Mouse (Mus musculus): ENCODE measurements around the gene Dcaf15. TPM values are rescaled to one million over a fixed set of nuclear protein-coding genes. Genes with fewer than 3 reads are reported as not detected.

Dcaf15 gene
- polyA plus RNA-seq, 1 experiment from 2014 or later, result 8.8 TPM

DNA sequence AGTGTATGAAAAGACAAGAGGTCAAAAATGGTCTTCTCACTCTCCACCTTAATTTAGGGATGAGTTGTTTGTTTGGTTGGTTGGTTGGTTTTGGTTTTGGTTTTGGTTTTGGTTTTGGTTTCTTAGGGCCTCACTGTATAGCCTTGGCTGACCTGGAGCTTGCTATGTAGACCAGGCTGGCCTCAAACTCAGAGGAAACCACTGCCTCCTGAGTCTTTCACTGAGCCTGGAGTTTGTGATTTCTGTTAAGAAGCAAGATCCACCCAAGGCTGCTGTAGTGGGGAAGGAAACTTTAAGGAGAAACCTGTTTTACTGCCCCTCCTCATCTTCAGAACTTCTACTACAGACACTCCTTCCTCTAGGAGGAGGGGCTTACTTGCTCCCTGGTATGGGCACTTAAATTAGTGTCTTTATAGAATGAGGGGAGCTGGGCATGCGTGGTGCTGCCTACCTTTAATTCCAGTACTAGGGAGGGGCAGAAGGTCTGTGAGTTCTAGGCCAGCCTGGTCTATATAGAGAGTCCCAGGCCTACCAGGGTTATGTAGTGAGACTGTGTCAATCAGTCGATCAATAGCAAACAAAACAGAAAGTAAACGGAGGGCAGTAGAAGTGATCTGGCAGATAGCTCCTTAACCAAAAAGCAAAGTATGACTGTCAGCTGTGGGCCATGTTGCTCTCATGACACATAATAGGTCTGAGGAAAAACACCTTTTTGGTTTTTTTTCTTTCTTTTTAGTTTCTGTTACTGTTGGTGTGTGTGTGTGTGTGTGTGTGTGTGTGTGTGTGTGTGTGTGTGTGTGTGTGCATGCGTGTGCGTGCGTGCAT is 1.9 kb upstream of the Dcaf15 start:
- H3K9me3 ChIP-seq (replicated peaks; ENCODE audit: control insufficient read depth, low read length), result no peaks in the 10 kb centered on the region
- 92% methylated on average over 6 of the region's 6 CpGs for WGBS (ENCODE audit: insufficient replicate concordance)
- ATAC-seq (replicated peaks; ENCODE audit: insufficient number of reproducible peaks, low FRiP score, low TSS enrichment), result no peak
- no peak overlapping the region for H3K4me3 ChIP-seq (ENCODE audit: low read depth, low read length)
- no peaks in the 10 kb centered on the region for H3K27me3 ChIP-seq (ENCODE audit: control insufficient read depth, insufficient read depth, low read length)
- H3K27ac ChIP-seq (ENCODE audit: low read depth, low read length), result no peak overlapping the region
- no peak overlapping the region for H3K4me2 ChIP-seq
- H3K4me1 ChIP-seq (ENCODE audit: control insufficient read depth, insufficient read depth, low read length), result peaks cover 13% of the 10 kb centered on the region
- H3K9ac ChIP-seq (ENCODE audit: low read depth, low read length), result no peak overlapping the region
- peaks cover 6% of the 10 kb centered on the region; the same call in 1 of the 2 replicates for H3K36me3 ChIP-seq (ENCODE audit: control insufficient read depth, insufficient read depth, low read length)

DNA sequence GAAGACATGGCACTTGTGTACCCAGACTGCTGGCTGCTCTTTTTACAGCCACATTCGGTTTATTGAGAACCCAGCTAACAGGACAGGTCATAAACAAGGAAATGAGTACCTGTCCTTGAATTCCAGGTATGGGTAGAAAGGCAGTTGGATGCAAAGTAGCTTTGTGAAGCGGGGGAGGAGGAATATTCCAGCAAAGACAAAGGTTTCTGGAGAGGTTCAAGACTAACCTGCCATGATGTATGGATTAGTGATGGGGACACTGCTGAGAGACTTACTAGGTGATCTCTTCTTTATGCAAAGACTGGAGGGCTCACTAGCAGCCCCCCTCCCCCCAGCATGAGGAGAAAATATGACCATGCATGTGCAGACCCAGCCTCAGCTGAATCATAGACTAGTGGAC is 1.1 kb upstream of the Dcaf15 start:
- WGBS (ENCODE audit: insufficient replicate concordance), result 80% methylated on average over 2 of the region's 2 CpGs
- peaks cover 13% of the 10 kb centered on the region for H3K4me1 ChIP-seq (ENCODE audit: control insufficient read depth, insufficient read depth, low read length)
- H3K36me3 ChIP-seq (ENCODE audit: control insufficient read depth, insufficient read depth, low read length), result peaks cover 6% of the 10 kb centered on the region; the same call in 1 of the 2 replicates
- 0 out of 2 replicates have a peak overlapping the region, but pooled peaks have one; percentile 5 for H3K9ac ChIP-seq (ENCODE audit: low read depth, low read length)
- no peak for ATAC-seq (replicated peaks; ENCODE audit: insufficient number of reproducible peaks, low FRiP score, low TSS enrichment)
- no peak overlapping the region for H3K4me3 ChIP-seq (ENCODE audit: low read depth, low read length)
- H3K9me3 ChIP-seq (replicated peaks; ENCODE audit: control insufficient read depth, low read length), result no peaks in the 10 kb centered on the region
- H3K27ac ChIP-seq (ENCODE audit: low read depth, low read length), result no peak overlapping the region
- no peak overlapping the region for H3K4me2 ChIP-seq
- H3K27me3 ChIP-seq (ENCODE audit: control insufficient read depth, insufficient read depth, low read length), result no peaks in the 10 kb centered on the region

- ATAC-seq (replicated peaks; ENCODE audit: insufficient number of reproducible peaks, low FRiP score, low TSS enrichment), result peak; percentile 82
- peak overlapping the region; percentile 67 for H3K4me3 ChIP-seq (ENCODE audit: low read depth, low read length)
- no peaks in the 10 kb centered on the region for H3K9me3 ChIP-seq (replicated peaks; ENCODE audit: control insufficient read depth, low read length)
- peaks cover 13% of the 10 kb centered on the region for H3K4me1 ChIP-seq (ENCODE audit: control insufficient read depth, insufficient read depth, low read length)
- H3K27ac ChIP-seq (ENCODE audit: low read depth, low read length), result peak overlapping the region; percentile 79
- H3K9ac ChIP-seq (ENCODE audit: low read depth, low read length), result peak overlapping the region; percentile 81
- peaks cover 6% of the 10 kb centered on the region; the same call in 1 of the 2 replicates for H3K36me3 ChIP-seq (ENCODE audit: control insufficient read depth, insufficient read depth, low read length)
- peak overlapping the region; percentile 76 for H3K4me2 ChIP-seq
- H3K27me3 ChIP-seq (ENCODE audit: control insufficient read depth, insufficient read depth, low read length), result no peaks in the 10 kb centered on the region
- WGBS (ENCODE audit: insufficient replicate concordance), result 2% methylated on average over 21 of the region's 29 CpGs
Measured at GRCm38 (mm10) chr8:84104221-84104620, 347 bp downstream of the Dcaf15 start.

DNA sequence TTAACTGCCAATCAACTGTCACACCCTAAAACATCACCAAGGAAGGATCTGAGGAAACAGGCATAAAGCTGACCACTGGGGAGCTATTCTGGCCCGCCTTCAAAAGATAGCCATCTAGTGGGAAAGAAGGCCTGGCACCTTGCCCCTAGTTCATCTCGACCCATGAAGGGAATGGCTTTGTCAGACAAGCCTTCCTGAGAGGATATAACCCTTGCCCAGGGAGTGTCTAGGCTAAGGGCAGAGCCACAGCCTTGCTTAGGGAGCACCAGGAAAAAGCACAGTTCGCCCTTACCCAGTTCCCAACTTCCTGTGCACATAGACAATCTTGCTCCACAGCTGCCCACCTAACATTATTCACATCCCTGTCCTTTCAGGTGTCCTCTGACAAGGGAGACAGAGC is 967 bp downstream of the Dcaf15 start:
- no peaks in the 10 kb centered on the region for H3K9me3 ChIP-seq (replicated peaks; ENCODE audit: control insufficient read depth, low read length)
- H3K27ac ChIP-seq (ENCODE audit: low read depth, low read length), result no peak overlapping the region
- peak overlapping the region; percentile 76 for H3K4me2 ChIP-seq
- H3K4me1 ChIP-seq (ENCODE audit: control insufficient read depth, insufficient read depth, low read length), result peaks cover 13% of the 10 kb centered on the region
- H3K9ac ChIP-seq (ENCODE audit: low read depth, low read length), result peak overlapping the region; percentile 81
- peak overlapping the region; percentile 67 for H3K4me3 ChIP-seq (ENCODE audit: low read depth, low read length)
- H3K27me3 ChIP-seq (ENCODE audit: control insufficient read depth, insufficient read depth, low read length), result no peaks in the 10 kb centered on the region
- 63% methylated on average over 3 of the region's 3 CpGs for WGBS (ENCODE audit: insufficient replicate concordance)
- H3K36me3 ChIP-seq (ENCODE audit: control insufficient read depth, insufficient read depth, low read length), result peaks cover 6% of the 10 kb centered on the region
- no peak for ATAC-seq (replicated peaks; ENCODE audit: insufficient number of reproducible peaks, low FRiP score, low TSS enrichment)

- no peak overlapping the region for H3K9ac ChIP-seq (ENCODE audit: low read depth, low read length)
- H3K27me3 ChIP-seq (ENCODE audit: control insufficient read depth, insufficient read depth, low read length), result no peaks in the 10 kb centered on the region
- H3K4me1 ChIP-seq (ENCODE audit: control insufficient read depth, insufficient read depth, low read length), result peaks cover 13% of the 10 kb centered on the region
- ATAC-seq (replicated peaks; ENCODE audit: insufficient number of reproducible peaks, low FRiP score, low TSS enrichment), result no peak
- no peaks in the 10 kb centered on the region for H3K9me3 ChIP-seq (replicated peaks; ENCODE audit: control insufficient read depth, low read length)
- H3K27ac ChIP-seq (ENCODE audit: low read depth, low read length), result no peak overlapping the region
- H3K36me3 ChIP-seq (ENCODE audit: control insufficient read depth, insufficient read depth, low read length), result peaks cover 18% of the 10 kb centered on the region
- no peak overlapping the region for H3K4me2 ChIP-seq
- H3K4me3 ChIP-seq (ENCODE audit: low read depth, low read length), result no peak overlapping the region
- 93% methylated on average over 25 of the region's 25 CpGs for WGBS (ENCODE audit: insufficient replicate concordance)
Measured at GRCm38 (mm10) chr8:84101476-84102270, 2.9 kb downstream of the Dcaf15 start.

DNA sequence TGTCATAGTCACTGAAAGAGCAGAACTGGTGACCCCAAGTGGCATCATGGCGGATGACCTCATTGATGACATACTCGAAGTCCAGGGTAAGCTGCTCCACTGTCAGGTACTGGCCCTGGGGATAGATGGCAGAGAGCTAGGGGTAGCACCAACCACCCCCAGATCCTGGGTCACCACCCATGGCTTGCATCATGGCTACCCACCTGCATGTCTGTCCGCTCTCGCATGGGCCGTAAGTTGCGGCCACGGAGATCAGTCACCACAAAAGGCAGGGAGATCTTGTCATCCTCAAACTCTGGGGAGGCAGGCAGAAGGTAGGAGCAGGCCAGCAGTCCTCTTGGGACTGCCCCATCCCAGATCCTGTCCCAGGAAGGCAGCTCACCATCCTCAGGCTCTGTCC is 6.2 kb downstream of the Dcaf15 start:
- no peak overlapping the region for H3K9ac ChIP-seq (ENCODE audit: low read depth, low read length)
- H3K9me3 ChIP-seq (replicated peaks; ENCODE audit: control insufficient read depth, low read length), result no peaks in the 10 kb centered on the region
- H3K27me3 ChIP-seq (ENCODE audit: control insufficient read depth, insufficient read depth, low read length), result no peaks in the 10 kb centered on the region
- ATAC-seq (replicated peaks; ENCODE audit: insufficient number of reproducible peaks, low FRiP score, low TSS enrichment), result no peak
- H3K4me3 ChIP-seq (ENCODE audit: low read depth, low read length), result no peak overlapping the region
- H3K27ac ChIP-seq (ENCODE audit: low read depth, low read length), result no peak overlapping the region
- no peak overlapping the region for H3K4me2 ChIP-seq
- peaks cover 7% of the 10 kb centered on the region for H3K4me1 ChIP-seq (ENCODE audit: control insufficient read depth, insufficient read depth, low read length)
- WGBS (ENCODE audit: insufficient replicate concordance), result 93% methylated on average over 7 of the region's 7 CpGs
- peaks cover 29% of the 10 kb centered on the region for H3K36me3 ChIP-seq (ENCODE audit: control insufficient read depth, insufficient read depth, low read length)

- no peak for ATAC-seq (replicated peaks; ENCODE audit: insufficient number of reproducible peaks, low FRiP score, low TSS enrichment)
- H3K27ac ChIP-seq (ENCODE audit: low read depth, low read length), result no peak overlapping the region
- H3K4me2 ChIP-seq, result no peak overlapping the region
- H3K36me3 ChIP-seq (ENCODE audit: control insufficient read depth, insufficient read depth, low read length), result peaks cover 27% of the 10 kb centered on the region
- no peaks in the 10 kb centered on the region for H3K4me1 ChIP-seq (ENCODE audit: control insufficient read depth, insufficient read depth, low read length)
- H3K9me3 ChIP-seq (replicated peaks; ENCODE audit: control insufficient read depth, low read length), result no peaks in the 10 kb centered on the region
- WGBS (ENCODE audit: insufficient replicate concordance), result 75% methylated on average over 8 of the region's 8 CpGs
- H3K9ac ChIP-seq (ENCODE audit: low read depth, low read length), result no peak overlapping the region
- no peaks in the 10 kb centered on the region for H3K27me3 ChIP-seq (ENCODE audit: control insufficient read depth, insufficient read depth, low read length)
- no peak overlapping the region for H3K4me3 ChIP-seq (ENCODE audit: low read depth, low read length)
Measured at GRCm38 (mm10) chr8:84096061-84096460, 8.5 kb downstream of the Dcaf15 start.

DNA sequence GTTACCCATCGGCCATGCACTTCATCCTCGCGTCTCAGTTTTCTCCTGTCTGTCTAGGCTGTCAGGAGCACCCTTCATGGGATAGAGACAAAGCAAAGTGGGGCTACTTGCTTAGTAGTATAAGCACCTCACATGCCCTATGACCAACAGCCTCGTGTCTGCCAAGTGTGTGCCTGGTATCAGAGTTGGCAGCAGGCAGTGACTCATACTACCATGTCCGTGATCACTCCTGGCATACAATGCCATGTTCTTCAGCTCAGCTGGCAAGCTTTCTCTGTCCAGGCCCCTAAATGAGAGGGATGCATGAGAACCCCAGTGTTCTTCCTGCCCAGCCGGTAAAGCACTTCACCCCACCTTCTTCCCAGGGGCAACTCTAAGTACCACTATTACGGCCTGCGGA is 14.0 kb downstream of the Dcaf15 start:
- 91% methylated on average over 8 of the region's 8 CpGs for WGBS (ENCODE audit: insufficient replicate concordance)

More for the DNA sequence above, 14.0 kb downstream of the Dcaf15 start:
- ATAC-seq (replicated peaks; ENCODE audit: insufficient number of reproducible peaks, low FRiP score, low TSS enrichment), result no peak
- Histone ChIP-seq H3K4me3 (ENCODE audit: low read depth, low read length) (no peak overlapping the region), H3K27ac (ENCODE audit: low read depth, low read length) (no peak overlapping the region), H3K4me1 (ENCODE audit: control insufficient read depth, insufficient read depth, low read length) (no peaks in the 10 kb centered on the region), H3K9ac (ENCODE audit: low read depth, low read length) (no peak overlapping the region), H3K36me3 (ENCODE audit: control insufficient read depth, insufficient read depth, low read length) (peaks cover 22% of the 10 kb centered on the region), H3K27me3 (ENCODE audit: control insufficient read depth, insufficient read depth, low read length) (no peaks in the 10 kb centered on the region), H3K9me3 (replicated peaks; ENCODE audit: control insufficient read depth, low read length) (no peaks in the 10 kb centered on the region), H3K4me2 (no peak overlapping the region)

Measured in heart, embryonic 11.5 days (tissue).